Mouse (Mus musculus): ENCODE data around the gene Cst7.

GRCm38 (mm10) chr2:150569847-150570590, at the start of gene Cst7:
- TF ChIP-seq CTCF (IDR thresholded peaks at IDR 0.05; ENCODE audit: extremely low read depth, insufficient read depth, insufficient read length, insufficient replicate concordance) (no peak), POLR2A (IDR thresholded peaks at IDR 0.05; ENCODE audit: low read depth, low read length) (no peak)

Measured in spleen, adult 2 months (tissue).